Mouse (Mus musculus) hindbrain, embryonic 11.5 days (tissue): ENCODE measurements around the gene Bbs9. TPM values are rescaled to one million over a fixed set of nuclear protein-coding genes. Genes with fewer than 3 reads are reported as not detected.
A peak's percentile ranks its signal among the peaks of the same experiment; 100 is the strongest.

Source experiments
- ATAC-seq: fragments of 200-750 bp; cut with Nextera tagmentation; 2 replicates; pipeline ENCODE4 v1.8.0; 2017; ENCODE audit warnings: mild to moderate bottlenecking, moderate TSS enrichment, moderate library complexity; ENCODE audit not compliant: low FRiP score
- DNase-seq: peaks from one replicate; pipeline ENCODE4 v3.0.0-alpha.2; 2015; ENCODE audit warnings: low spot score
- H3K27ac ChIP-seq: fragments of 300-500 bp; sonication (generic); 2 replicates; pipeline ENCODE4 v1.5.1; 2014; ENCODE audit warnings: mild to moderate bottlenecking, low read depth, low read length
- H3K27me3 ChIP-seq: fragments of 300-500 bp; sonication (generic); 2 replicates; pipeline ENCODE4 v1.6.1; 2014; ENCODE audit warnings: mild to moderate bottlenecking, low read length, moderate library complexity, mixed read lengths; ENCODE audit not compliant: control insufficient read depth, insufficient read depth
- H3K36me3 ChIP-seq: fragments of 300-500 bp; sonication (generic); 2 replicates; pipeline ENCODE4 v1.6.1; 2014; ENCODE audit warnings: mild to moderate bottlenecking, low read length, moderate library complexity, mixed read lengths; ENCODE audit not compliant: control insufficient read depth, insufficient read depth
- H3K4me1 ChIP-seq: fragments of 300-500 bp; sonication (generic); replicated peaks from 2 replicates; pipeline ENCODE4 v1.6.1; 2014; ENCODE audit warnings: low read length, mixed read lengths; ENCODE audit not compliant: control insufficient read depth, insufficient read depth
- H3K4me2 ChIP-seq: fragments of 300-500 bp; sonication (generic); replicated peaks from 2 replicates; pipeline ENCODE4 v1.6.1; 2014; ENCODE audit warnings: mild to moderate bottlenecking, low read depth, low read length
- H3K4me3 ChIP-seq: fragments of 300-500 bp; sonication (generic); 2 replicates; pipeline ENCODE4 v1.5.1; 2014; ENCODE audit warnings: low read depth, low read length
- H3K9ac ChIP-seq: fragments of 300-500 bp; sonication (generic); 2 replicates; pipeline ENCODE4 v1.6.1; 2014; ENCODE audit warnings: low read depth, low read length
- H3K9me3 ChIP-seq: fragments of 300-500 bp; sonication (generic); 2 replicates; pipeline ENCODE4 v1.6.1; 2016; ENCODE audit warnings: low read length; ENCODE audit not compliant: control insufficient read depth
- WGBS: fragments of 180-500 bp; shearing (Covaris S2); extraction: QIAGEN DNeasy Blood & Tissue Kit; methylation state at CpG from one replicate; pipeline ENCODE4 v1.1.7; 2014; 5-methylcytosine and 5-hydroxymethylcytosine counted together
- polyA plus RNA-seq: library from polyadenylated mRNA; unstranded; fragments of >200 nt; fragmentation: Nextera tagmentation; extraction: Ambion mirVana; gene quantifications from 2 replicates; pipeline ENCODE4 v1.2.1, GENCODE M21; 2014

Gene Bbs9
- polyA plus RNA-seq, 1 experiment from 2014 or later = 16.9 TPM

- Histone ChIP-seq H3K9ac (no peak overlapping the region), H3K27ac (no peak overlapping the region), H3K4me2 (no peak overlapping the region), H3K9me3 (no peaks in the 10 kb centered on the region), H3K4me3 (no peak overlapping the region), H3K27me3 (no peaks in the 10 kb centered on the region), H3K36me3 (no peaks in the 10 kb centered on the region), H3K4me1 (no peaks in the 10 kb centered on the region)
- ATAC-seq (no peak), DNase-seq (no peak)
- WGBS = 68% methylated on average over 4 of the region's 4 CpGs
Observed at GRCm38 (mm10) chr9:22697811-22698210, 222.3 kb downstream of the Bbs9 start.

DNA sequence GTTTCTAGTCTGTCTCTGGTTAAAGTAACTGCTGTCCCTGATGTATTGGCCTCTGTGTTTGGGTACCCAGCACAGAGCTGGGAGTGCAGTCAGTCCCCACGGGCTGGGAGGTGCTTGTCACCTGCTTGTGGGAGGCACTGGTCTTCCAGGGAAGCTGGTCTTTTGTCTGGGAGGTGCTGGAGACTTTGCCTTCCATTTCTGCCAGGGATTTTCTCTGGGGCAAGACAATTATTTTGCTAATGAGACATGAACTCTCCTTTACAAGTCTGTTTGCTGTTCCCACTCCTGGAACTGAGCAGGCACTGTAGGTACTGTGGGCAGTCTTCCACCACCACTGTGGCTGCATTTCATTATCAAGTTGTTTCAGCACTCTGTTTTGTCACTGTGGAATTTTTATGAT is 223.0 kb downstream of the Bbs9 start:
- Histone ChIP-seq H3K9me3 (no peaks in the 10 kb centered on the region), H3K4me3 (no peak overlapping the region), H3K27ac (no peak overlapping the region), H3K9ac (no peak overlapping the region), H3K36me3 (no peaks in the 10 kb centered on the region), H3K4me1 (no peaks in the 10 kb centered on the region), H3K27me3 (no peaks in the 10 kb centered on the region), H3K4me2 (no peak overlapping the region)
- no peak for ATAC-seq
- WGBS = 18% methylated on average over 1 of the region's 1 CpGs
- DNase-seq = no peak

DNA sequence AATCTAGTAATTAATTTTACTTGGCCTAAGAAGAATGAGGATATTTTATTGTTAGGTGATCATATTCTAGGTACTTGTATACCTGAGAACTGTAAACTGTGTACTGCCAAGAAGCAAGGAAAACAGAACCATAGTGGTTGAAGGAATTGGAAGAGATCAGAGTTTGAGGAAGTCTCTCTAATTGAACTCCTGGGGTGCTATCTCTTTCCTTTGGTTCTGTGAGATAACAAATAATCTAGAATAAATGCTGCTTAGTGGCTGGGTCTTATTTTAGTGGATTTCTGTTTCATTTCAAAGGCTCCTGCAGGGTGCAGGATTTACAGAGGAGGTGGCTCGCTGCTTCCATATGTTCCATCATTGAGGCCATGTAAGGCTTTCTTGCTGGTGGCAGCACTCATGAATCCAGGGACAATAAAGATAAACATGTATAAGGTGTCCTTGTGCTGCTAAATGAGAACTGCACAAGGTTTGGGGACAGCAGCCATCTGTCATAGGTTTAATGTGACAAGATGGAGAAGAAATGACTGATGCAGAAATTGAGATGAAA is 226.6 kb downstream of the Bbs9 start:
- Histone ChIP-seq H3K27ac (no peak overlapping the region), H3K27me3 (no peaks in the 10 kb centered on the region), H3K4me2 (no peak overlapping the region), H3K36me3 (no peaks in the 10 kb centered on the region), H3K4me3 (no peak overlapping the region), H3K4me1 (no peaks in the 10 kb centered on the region), H3K9me3 (no peaks in the 10 kb centered on the region), H3K9ac (no peak overlapping the region)
- DNase-seq (no peak), ATAC-seq (no peak)
- 81% methylated on average over 1 of the region's 1 CpGs for WGBS

- no peaks in the 10 kb centered on the region; the same call in 1 of the 2 replicates for H3K4me1 ChIP-seq
- ATAC-seq (no peak), DNase-seq (no peak)
- H3K36me3 ChIP-seq = no peaks in the 10 kb centered on the region
- no peak overlapping the region for H3K4me2 ChIP-seq
- no peaks in the 10 kb centered on the region for H3K27me3 ChIP-seq
- H3K27ac ChIP-seq = no peak overlapping the region
- H3K9ac ChIP-seq = no peak overlapping the region
- no peaks in the 10 kb centered on the region for H3K9me3 ChIP-seq
- H3K4me3 ChIP-seq = no peak overlapping the region
- WGBS = 92% methylated on average over 4 of the region's 4 CpGs
Observed at GRCm38 (mm10) chr9:22702812-22703367, 227.4 kb downstream of the Bbs9 start.

- Histone ChIP-seq H3K9ac (no peak overlapping the region), H3K27me3 (no peaks in the 10 kb centered on the region), H3K36me3 (no peaks in the 10 kb centered on the region), H3K9me3 (no peaks in the 10 kb centered on the region), H3K27ac (no peak overlapping the region), H3K4me2 (no peak overlapping the region), H3K4me1 (no peaks in the 10 kb centered on the region; the same call in 1 of the 2 replicates), H3K4me3 (no peak overlapping the region)
- WGBS = 90% methylated on average over 2 of the region's 2 CpGs
- DNase-seq (no peak), ATAC-seq (no peak)
Observed at GRCm38 (mm10) chr9:22703541-22703940, 228.0 kb downstream of the Bbs9 start.

- Histone ChIP-seq H3K27me3 (no peaks in the 10 kb centered on the region), H3K36me3 (no peaks in the 10 kb centered on the region), H3K4me2 (no peak overlapping the region), H3K9me3 (no peaks in the 10 kb centered on the region), H3K9ac (no peak overlapping the region), H3K4me1 (no peaks in the 10 kb centered on the region; the same call in 1 of the 2 replicates), H3K27ac (no peak overlapping the region), H3K4me3 (no peak overlapping the region)
- DNase-seq (no peak), ATAC-seq (no peak)
- 40% methylated on average over 11 of the region's 11 CpGs for WGBS
Observed at GRCm38 (mm10) chr9:22707166-22707913, 231.8 kb downstream of the Bbs9 start.

GRCm38 (mm10) chr9:22708970-22709726 is 233.6 kb downstream of the Bbs9 start:
- Histone ChIP-seq H3K27me3 (no peaks in the 10 kb centered on the region), H3K4me1 (no peaks in the 10 kb centered on the region; the same call in 1 of the 2 replicates), H3K9me3 (no peaks in the 10 kb centered on the region), H3K36me3 (no peaks in the 10 kb centered on the region), H3K4me3 (no peak overlapping the region), H3K4me2 (no peak overlapping the region), H3K27ac (no peak overlapping the region), H3K9ac (no peak overlapping the region)
- ATAC-seq = peak; percentile 62
- WGBS = 53% methylated on average over 19 of the region's 19 CpGs
- peak; percentile 77 for DNase-seq

- Histone ChIP-seq H3K27ac (no peak overlapping the region), H3K4me3 (no peak overlapping the region), H3K9ac (no peak overlapping the region), H3K27me3 (no peaks in the 10 kb centered on the region), H3K36me3 (no peaks in the 10 kb centered on the region), H3K4me2 (no peak overlapping the region), H3K9me3 (no peaks in the 10 kb centered on the region), H3K4me1 (no peaks in the 10 kb centered on the region; the same call in 1 of the 2 replicates)
- WGBS = 83% methylated on average over 7 of the region's 7 CpGs
- DNase-seq = no peak
- no peak for ATAC-seq
Observed at GRCm38 (mm10) chr9:22710032-22710431, 234.5 kb downstream of the Bbs9 start.
